Mouse (Mus musculus) gastrocnemius, adult 18-20 months (tissue): ENCODE data around the gene Nat10. TPM values are rescaled to one million over a fixed set of nuclear protein-coding genes. Genes with fewer than 3 reads are reported as not detected.

Experiments
- total RNA-seq, 2 experiments: library from RNA; stranded (reverse); gene quantifications; 2 replicates each; pipeline ENCODE4 v1.2.3; 2021

Gene Nat10
- total RNA-seq, 2 experiments from 2014 or later: 14.3 to 17.3 TPM

Other genes with a start within 250 kb of the Nat10 start
- 10 to 100 TPM in 1 of 2 experiments, 1 to 10 TPM in 1; 6.9 to 11.3 TPM for gene Abtb2, start 195.0 kb downstream of the Nat10 start, total RNA-seq
- gene Caprin1, start 36.4 kb upstream of the Nat10 start, total RNA-seq: 10 to 100 TPM; 92.9 to 94.5 TPM
- 1 to 10 TPM; 4.9 to 5.9 TPM for gene Lmo2, start 196.7 kb upstream of the Nat10 start, total RNA-seq